Mouse (Mus musculus) subcutaneous adipose tissue, adult 2 months (tissue): ENCODE results near the gene Gm14308. TPM values are rescaled to one million over a fixed set of nuclear protein-coding genes. Genes with fewer than 3 reads are reported as not detected.

Experiments used
- polyA plus RNA-seq: library from polyadenylated mRNA; depleted of rRNA; stranded (reverse); fragments of >200 nt; gene quantifications from 2 replicates; pipeline ENCODE4 v1.2.3, GENCODE M21; 2012; ENCODE audit warnings: low replicate concordance; rRNA removed

Gm14308 gene
- polyA plus RNA-seq: 5.1 and 10.2 TPM in 2 replicates

GRCm38 (mm10) chr2:176636244-176636643, at the start of gene Gm14308:
Gm14308 (minus strand) TSS chr2:176636344.

GRCm38 (mm10) chr2:176670222-176670621, 34.1 kb upstream of the Gm14308 start, which contains the start of gene Zfp973:
Zfp973 (plus strand) TSS chr2:176670522.

Other genes starting within 250 kb of the Gm14308 start
- 0.52 and 0.81 TPM in 2 replicates for gene Gm14435, start 212.8 kb downstream of the Gm14308 start, polyA plus RNA-seq
- gene Gm14434, start 149.6 kb downstream of the Gm14308 start, polyA plus RNA-seq: 6.2 and 6.3 TPM in 2 replicates
- gene Zfp967, start 115.3 kb downstream of the Gm14308 start, polyA plus RNA-seq: not detected in 2 replicates
- gene Zfp973, start 34.2 kb upstream of the Gm14308 start, polyA plus RNA-seq: 5.4 and 5.7 TPM in 2 replicates
- gene Gm14305, start 72.0 kb upstream of the Gm14308 start, polyA plus RNA-seq: 6.4 and 8.1 TPM in 2 replicates
- 3.6 and 5.9 TPM in 2 replicates for gene Gm14295, start 162.3 kb upstream of the Gm14308 start, polyA plus RNA-seq
- gene Gm14408, start 194.8 kb upstream of the Gm14308 start, polyA plus RNA-seq: not detected in 2 replicates